Mouse (Mus musculus) kidney, adult 11 months (tissue): ENCODE data around the gene Cox4i2.

ENCODE experiments used
- DNase-seq: peaks from one replicate; pipeline ENCODE4 v3.0.0; 2022

Gene Cox4i2

DNA sequence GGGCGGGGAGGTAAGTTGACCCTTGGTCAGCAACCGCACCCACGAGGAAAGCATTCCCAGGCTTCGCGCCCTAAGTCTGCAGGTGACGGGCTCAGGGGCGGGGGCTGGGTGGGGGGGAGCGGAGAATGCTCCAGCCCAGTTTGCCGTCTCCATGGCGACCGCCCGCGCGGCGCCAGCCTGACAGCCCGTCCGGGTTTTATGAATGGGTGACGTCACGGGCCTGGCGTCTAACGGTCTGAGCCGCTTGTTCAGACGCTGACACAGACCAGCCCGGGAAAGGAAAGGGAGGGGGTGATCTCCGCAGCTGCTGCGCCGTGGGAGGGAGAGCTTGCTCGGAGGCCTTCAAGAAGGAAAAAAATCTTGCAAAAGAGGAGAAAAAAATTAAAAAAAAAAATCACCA, 19.0 kb upstream of the Cox4i2 start:
- peak; percentile 96 for DNase-seq

DNA sequence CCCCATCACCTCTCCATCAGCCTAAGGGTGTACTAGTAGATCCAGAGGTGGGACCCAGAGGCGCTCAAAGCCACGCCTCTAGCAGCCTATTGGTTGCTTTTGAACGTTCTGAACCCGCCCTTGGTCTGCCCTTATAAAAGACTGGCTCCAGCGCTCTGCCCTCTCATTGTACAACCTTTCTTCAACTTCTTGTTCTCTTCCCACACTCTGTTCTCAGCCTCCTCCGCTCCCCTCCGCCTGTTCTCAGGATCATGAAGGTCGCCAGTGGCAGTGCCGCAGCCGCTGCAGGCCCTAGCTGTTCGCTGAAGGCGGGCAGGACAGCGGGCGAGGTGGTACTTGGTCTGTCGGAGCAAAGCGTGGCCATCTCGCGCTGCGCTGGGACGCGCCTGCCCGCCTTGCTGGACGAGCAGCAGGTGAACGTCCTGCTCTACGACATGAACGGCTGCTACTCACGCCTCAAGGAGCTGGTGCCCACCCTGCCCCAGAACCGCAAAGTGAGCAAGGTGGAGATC, 17.8 kb upstream of the Cox4i2 start, which contains the start of gene Id1:
Gene Id1, plus strand, starts transcription at position 162 of the 512 bp plus-strand sequence.
- peak; percentile 91 for DNase-seq

DNA sequence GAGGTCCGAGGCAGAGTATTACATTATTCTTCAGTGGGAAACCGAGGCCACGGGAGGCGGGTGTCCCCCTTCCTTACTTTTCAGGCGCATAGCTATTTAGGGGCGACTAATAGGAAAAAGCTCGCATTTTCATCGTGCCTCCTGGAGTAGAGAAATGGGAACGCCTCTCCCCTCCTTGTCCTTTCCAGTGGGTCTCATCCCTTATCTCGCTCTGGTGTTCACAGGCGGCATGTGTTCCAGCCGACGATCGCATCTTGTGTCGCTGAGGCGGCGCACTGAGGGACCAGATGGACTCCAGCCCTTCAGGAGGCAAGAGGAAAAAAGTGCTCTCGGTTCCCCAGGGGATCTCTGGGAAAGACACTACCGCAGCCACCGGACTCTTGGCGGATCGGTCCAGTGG, 17.2 kb upstream of the Cox4i2 start:
- no peak for DNase-seq

DNA sequence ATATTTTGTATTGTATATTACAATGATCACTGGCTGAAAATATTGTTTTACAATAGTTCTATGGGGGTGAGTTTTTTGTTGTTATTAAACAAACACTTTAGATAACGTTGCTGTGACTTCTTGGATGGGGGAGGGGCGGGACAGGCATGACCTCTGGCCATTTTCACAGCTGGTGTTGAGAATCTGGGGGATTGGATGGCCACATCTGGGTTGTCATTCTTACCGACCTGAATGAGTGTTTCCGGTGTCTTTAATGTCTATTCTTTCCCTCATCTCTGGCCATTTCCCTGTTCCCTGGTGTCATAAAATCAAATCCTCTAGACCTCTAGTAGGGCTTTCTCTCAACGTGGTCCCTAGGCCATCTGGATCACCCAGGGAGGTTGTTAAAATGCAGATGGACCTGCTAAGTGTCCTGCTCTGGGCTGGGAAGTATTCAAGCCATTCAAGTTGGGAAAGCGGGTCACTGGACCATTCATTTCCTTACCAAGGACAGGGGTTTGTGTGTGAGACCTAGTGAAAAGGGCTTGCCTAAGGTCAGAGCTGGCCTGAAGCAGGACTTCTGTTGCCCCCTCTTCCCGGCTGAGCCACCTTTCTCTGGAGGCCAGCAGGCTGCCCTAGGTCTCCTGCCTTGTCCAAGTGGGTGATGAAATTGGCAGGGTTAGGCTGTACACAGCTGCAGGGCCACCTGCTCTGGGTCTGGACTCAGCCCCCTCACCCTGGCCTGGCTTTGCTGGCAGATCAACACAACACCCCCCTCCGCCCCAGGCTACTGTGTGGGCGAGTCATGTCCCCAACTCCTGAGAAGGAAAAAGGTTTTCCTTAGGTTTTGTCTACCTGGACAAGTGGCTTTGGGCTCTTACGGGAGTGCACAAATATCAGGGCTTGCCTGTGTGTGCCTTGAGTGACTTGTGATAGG, 16.4 kb upstream of the Cox4i2 start:
- peak; percentile 42 for DNase-seq

DNA sequence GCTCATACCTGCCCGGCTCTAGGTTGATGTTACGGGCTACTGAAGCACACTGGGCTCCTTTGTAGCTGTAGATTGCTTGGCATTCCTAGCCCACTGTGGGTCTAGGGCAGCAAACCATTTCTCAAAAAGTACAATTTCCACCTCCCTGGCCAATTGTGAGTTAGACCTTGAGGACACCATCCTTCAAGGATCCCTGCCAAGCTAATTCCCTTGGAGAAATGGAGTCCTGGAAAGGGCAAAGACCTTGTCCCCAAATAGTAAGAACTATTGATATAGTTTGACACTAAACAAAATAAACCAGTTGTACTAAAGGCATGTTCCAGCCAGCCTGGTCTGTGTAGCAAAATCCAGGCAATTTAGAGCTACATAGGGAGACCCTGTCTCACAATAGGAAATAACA, 15.6 kb upstream of the Cox4i2 start:
- no peak for DNase-seq

DNA sequence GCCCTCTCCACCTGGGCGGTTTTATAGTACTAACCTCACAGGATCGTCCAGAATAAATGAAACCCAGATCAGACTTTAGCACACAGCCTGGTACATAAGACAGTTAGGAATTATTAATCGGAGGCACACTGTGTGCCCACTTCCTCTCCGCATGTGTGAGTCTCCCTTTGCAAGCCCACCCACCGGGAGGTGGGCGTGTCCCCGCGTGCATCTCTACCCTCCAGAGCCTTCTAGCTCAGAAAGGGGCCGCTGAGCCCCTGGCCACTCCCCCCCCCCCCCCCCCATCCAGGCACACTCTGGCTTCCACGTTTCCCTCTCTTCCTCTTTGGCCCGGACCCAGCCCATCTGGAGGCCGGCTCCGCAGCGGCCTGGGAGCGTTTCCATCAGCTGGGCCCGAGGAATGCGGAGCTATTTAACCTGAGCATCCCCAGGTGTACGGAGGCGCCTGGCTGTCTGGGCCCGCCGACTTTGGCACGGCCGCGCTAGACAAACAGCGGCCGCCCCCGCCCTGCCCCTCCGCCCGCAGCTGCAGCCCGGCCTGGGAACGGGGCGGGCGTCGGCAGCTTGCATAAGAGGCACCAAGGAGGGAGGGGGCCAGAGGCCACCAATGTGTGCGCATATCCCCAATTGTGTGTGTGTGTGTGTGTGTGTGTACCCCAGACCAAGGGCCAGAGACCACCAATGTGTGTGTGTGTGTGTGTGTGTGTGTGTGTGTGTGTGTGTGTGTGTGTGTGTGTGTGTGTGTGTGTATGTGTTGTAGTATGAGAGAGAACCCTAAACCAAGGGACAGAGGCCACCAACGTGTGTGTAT, 14.7 kb upstream of the Cox4i2 start:
- peak; percentile 94 for DNase-seq

- peak; percentile 86 for DNase-seq
These were observed 14.1 kb upstream of the Cox4i2 start for GRCm38 (mm10) chr2:152739842-152740260.

GRCm38 (mm10) chr2:152740490-152740889, 13.5 kb upstream of the Cox4i2 start:
- DNase-seq, result no peak

- DNase-seq, result peak; percentile 76
These were observed 12.6 kb upstream of the Cox4i2 start for GRCm38 (mm10) chr2:152741153-152742041.

GRCm38 (mm10) chr2:152742435-152742834, 11.5 kb upstream of the Cox4i2 start:
- DNase-seq, result peak; percentile 67

- no peak for DNase-seq
These were observed 2.8 kb downstream of the Cox4i2 start for GRCm38 (mm10) chr2:152756474-152757393.

GRCm38 (mm10) chr2:152757478-152757877, 3.5 kb downstream of the Cox4i2 start:
- DNase-seq, result no peak

GRCm38 (mm10) chr2:152758351-152758750, 4.4 kb downstream of the Cox4i2 start:
- no peak for DNase-seq

GRCm38 (mm10) chr2:152763310-152763709, 9.3 kb downstream of the Cox4i2 start:
- DNase-seq, result no peak

DNA sequence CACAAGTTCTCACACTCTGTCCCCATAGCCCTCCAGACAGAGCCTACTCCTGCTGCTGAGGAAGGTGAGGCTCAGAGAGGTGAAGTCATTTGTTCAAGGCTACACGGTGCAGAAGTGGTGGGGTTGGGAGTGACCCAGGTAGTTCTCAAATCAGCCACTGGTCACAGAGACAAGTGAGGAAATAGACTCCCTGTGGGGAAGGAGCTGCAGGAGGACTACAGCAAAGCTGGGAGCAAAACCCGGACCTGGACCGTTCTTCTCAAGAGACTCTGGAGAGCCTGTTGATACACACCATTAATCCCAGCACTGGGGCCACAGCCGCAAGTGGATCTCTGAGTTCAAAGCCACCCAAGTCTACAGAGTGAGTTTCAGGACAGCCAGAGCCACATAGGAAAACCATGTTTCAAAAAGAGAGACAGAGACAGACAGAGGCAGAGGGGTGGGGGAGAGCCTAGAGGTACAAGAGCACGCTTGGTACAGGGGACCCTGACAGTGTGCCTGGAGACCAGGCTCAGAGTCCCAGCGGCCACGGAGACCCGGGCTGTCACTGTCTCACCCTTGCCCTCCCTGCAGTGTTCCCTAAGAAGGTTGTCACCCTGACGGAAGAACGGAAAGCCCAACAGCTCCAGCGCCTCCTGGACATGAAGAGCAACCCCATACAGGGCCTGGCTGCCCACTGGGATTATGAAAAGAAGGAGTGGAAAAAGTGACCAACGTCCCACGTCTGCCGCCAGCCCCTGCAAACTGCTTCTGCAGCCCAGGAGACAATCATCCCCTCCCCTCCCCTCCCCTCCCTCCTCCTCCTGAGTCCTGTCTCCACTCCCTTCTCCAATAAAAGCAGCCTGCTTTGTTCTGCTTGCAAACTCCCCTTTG, 10.4 kb downstream of the Cox4i2 start:
- DNase-seq, result no peak

DNA sequence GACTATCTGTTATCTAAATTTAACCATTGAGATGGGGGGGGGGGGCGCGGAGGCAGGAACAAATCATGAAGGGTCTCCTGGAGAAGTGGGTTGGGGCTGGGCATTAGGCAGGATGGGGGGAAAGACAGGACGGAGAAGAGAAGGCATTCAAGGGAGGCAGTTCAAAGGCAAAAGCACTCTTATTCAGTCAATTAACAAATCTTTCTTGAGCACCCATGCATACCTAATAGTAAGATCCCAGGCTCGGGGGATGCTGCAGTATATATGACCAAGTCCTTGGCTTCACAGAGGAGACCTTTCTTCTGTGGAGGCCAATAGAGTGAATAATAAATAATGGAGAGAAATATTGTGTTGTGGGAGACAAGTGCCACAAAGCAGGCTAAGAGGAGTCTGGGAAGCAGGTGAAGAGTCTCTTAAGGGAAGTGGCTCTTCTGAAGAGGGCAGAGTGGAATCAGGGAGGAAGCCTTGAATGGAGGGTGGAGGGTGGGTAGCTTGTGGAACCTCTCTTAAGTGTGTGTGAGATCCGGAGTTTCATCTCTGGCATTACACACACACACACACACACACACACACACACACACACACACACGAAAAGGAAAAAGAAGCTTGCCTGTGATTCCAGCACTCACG, 11.2 kb downstream of the Cox4i2 start:
- no peak for DNase-seq

DNA sequence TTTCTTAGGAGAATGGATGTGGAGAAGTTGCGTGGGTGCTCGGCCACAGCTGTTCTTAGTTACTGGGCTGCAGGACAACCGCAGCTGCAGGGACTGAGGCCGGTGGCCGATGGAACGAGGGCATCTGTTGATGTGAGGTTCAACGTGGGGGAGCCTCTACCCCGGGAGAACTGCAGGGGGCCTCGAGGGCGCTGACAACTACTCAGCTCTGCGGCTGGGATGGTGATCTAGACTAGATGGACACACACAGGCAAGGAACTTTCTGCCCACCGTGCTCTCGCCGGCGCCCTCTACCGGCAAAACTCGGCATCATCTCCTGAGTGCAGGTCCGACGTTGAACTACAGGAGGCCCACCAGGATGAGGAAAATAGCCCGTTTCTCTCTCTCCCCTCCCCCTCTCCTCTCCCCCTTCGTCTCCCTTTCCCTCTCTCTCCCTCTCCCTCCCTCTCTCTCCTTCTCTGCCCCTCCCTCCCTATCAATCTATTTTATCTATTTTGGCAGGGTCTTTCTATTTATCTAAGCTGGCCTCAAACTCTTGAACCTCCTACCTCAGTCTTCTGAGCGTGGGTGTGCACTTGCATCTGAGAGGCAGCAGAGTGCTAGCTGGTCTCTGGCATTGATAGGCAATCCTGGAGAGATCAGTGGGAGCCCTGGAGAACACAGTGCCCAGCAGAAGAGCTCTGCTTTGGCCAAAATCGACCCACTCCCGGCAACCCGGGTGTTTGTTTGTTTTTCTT, 12.6 kb downstream of the Cox4i2 start:
- DNase-seq, result peak; percentile 85

DNA sequence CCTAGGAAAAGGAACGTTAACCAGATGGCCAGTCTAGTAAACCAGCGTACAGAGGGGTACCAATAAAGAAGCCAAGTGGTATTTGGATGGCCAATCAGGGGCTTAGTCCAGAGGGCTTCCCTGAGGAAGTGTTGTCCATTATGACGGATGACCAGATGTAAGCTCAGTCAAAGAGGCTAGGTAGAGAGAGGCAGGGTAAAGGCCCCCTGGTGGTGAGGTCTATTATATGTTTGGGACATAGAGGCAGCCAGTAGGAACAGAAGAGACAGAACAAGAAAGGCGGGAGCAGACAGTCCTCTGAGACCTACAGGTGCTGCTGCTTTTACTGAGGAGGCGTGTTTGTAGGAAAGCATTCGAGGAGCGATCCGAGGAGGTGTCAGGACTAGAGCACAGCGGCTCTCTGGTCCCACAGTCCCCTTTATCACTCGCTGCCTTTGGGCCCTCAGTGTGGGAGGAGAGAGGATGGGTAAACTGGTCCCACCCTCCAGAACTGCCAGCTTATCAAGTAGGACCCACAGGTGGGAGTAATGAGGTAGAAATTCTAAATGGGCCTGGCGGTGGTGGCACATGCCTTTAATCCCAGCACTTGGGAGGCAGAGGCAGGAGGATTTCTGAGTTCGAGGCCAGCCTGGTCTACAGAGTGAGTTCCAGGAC, 13.8 kb downstream of the Cox4i2 start:
- DNase-seq, result peak; percentile 78
